Comparison of ENCODE assay signal across 22 mouse cellular contexts in the genomic region with DNA sequence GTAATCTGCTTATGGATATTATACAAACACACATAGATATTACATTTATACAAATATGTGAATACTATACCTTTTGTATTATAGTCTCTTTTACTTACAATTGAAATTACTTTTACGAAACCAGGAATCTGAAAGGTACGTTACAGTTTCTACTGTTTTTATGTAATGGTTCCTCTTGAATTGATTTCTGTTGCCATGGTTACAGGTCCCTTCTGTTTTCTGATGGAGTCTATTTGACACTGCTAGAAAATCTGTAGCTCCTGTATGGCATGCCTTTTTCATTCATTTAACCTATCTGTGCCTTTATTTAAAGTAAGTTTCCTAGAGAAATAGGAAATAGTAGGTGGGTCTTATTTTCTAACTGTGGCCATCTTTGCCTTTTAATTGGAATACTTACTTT. TPM values are rescaled to one million over a fixed set of nuclear protein-coding genes. Genes with fewer than 3 reads are reported as not detected.
"Had no signal": no experiment of that assay in that cellular context is flagged by ENCODE, and none has a peak within 500 bp of the region (broad histone marks: within the 10 kb centered on the region; RNA-seq: fewer than 3 reads in every experiment).

No protein-coding gene starts in this region.

- H3K4me2 ChIP-seq: limb, embryonic 13.5 days; liver, embryonic 12.5 days; liver, embryonic 15.5 days; lung, embryonic 15.5 days; midbrain, embryonic 11.5 days; neural tube, embryonic 13.5 days; stomach, embryonic 15.5 days had no signal

- H3K27ac ChIP-seq: kidney, postnatal 0 days; limb, embryonic 10.5 days; limb, embryonic 13.5 days; liver, embryonic 12.5 days; liver, embryonic 15.5 days; lung, embryonic 15.5 days; stomach, embryonic 15.5 days had no signal

- ATAC-seq: intestine, postnatal 0 days; liver, embryonic 12.5 days had no signal

- DNase-seq: kidney, adult 2 months; kidney, postnatal 25 days; liver; lung, adult 18-20 months; lung, postnatal 10 days; lung, postnatal 36 days; right cerebral cortex, postnatal 25 days; spleen, adult 18-20 months; thymus, postnatal 25 days had no signal

- H3K9me3 ChIP-seq: limb, embryonic 10.5 days; limb, embryonic 13.5 days; liver, embryonic 12.5 days; liver, embryonic 15.5 days; lung, embryonic 15.5 days; megakaryocyte, embryonic 14.5 days; neural tube, embryonic 13.5 days; stomach, embryonic 15.5 days had no signal

- H3K4me3 ChIP-seq: limb, embryonic 10.5 days; limb, embryonic 13.5 days; liver, embryonic 12.5 days; liver, embryonic 15.5 days; lung, embryonic 15.5 days; megakaryocyte, embryonic 14.5 days; myocyte; neural tube, embryonic 13.5 days; stomach, embryonic 15.5 days had no signal

- H3K27me3 ChIP-seq: limb, embryonic 13.5 days; liver, embryonic 12.5 days; liver, embryonic 15.5 days; lung, embryonic 15.5 days; neural tube, embryonic 13.5 days; stomach, embryonic 15.5 days had no signal

- H3K9ac ChIP-seq: limb, embryonic 13.5 days; liver, embryonic 12.5 days; liver, embryonic 15.5 days; lung, embryonic 15.5 days; neural tube, embryonic 13.5 days; stomach, embryonic 15.5 days had no signal

- H3K4me1 ChIP-seq: limb, embryonic 10.5 days; limb, embryonic 13.5 days; liver, embryonic 12.5 days; liver, embryonic 15.5 days; lung, embryonic 15.5 days; megakaryocyte, embryonic 14.5 days; stomach, embryonic 15.5 days had no signal

- H3K36me3 ChIP-seq: limb, embryonic 10.5 days; limb, embryonic 13.5 days; liver, embryonic 12.5 days; liver, embryonic 15.5 days; lung, embryonic 15.5 days; neural tube, embryonic 13.5 days; stomach, embryonic 15.5 days had no signal

RNA-seq across cellular contexts. Expression of gene Akap6, which starts 56.5 kb away (rescaled TPM):
- total RNA-seq: monocyte, adult 5-6 weeks had no signal
